Mouse (Mus musculus): ENCODE results near the gene Fgf13. TPM values are rescaled to one million over a fixed set of nuclear protein-coding genes. Genes with fewer than 3 reads are reported as not detected.

The Fgf13 gene
- total RNA-seq, 2 experiments from 2014 or later, result 258 to 273 TPM

Small RNA genes lying within 50 kb of the gene (microRNA-seq; reads per million reads assigned to microRNA genes)
- gene Mir504, result 59.5 to 68.9 reads per million in 2 experiments
